Mouse (Mus musculus): ENCODE measurements around the gene Tpd52l2. TPM values are rescaled to one million over a fixed set of nuclear protein-coding genes. Genes with fewer than 3 reads are reported as not detected.

The Tpd52l2 gene
- polyA plus RNA-seq (2012; rRNA removed; ENCODE audit: low replicate concordance), result 66.8 and 68.3 TPM in 2 replicates

GRCm38 (mm10) chr2:181496831-181497547, at the start of gene Tpd52l2:
Gene Tpd52l2, plus strand, starts transcription at chr2:181497142.

DNA sequence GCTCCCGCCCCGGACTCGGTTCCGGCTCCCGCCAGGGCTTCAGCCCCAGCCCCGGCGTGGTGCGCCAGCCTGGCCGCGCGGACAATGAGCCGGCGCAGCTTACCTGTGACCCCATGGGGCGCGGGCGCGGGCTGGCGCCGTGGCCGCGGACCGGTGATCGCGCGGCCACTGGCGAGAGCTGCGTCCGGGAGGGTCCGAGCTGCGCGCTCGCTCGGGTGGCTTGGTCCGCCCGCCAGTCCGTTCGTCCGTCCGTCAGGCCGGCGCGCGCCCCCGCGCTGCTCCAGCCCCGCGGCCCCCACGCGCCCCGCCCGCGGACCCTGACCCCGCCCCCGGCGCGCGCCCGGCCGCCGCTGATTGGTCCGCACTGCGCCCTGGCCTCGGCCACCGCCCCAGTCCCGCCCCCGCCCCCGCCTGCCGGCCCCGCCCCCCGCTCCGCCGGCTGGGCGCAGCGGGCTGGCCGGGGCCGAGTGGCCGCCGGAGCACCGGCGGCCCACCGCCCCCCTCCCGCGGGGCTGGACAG, 37.7 kb upstream of the Tpd52l2 start, which contains the start of gene Zbtb46:
TSS of gene Zbtb46 (minus strand) at position 274 of the 520 bp plus-strand sequence.

DNA sequence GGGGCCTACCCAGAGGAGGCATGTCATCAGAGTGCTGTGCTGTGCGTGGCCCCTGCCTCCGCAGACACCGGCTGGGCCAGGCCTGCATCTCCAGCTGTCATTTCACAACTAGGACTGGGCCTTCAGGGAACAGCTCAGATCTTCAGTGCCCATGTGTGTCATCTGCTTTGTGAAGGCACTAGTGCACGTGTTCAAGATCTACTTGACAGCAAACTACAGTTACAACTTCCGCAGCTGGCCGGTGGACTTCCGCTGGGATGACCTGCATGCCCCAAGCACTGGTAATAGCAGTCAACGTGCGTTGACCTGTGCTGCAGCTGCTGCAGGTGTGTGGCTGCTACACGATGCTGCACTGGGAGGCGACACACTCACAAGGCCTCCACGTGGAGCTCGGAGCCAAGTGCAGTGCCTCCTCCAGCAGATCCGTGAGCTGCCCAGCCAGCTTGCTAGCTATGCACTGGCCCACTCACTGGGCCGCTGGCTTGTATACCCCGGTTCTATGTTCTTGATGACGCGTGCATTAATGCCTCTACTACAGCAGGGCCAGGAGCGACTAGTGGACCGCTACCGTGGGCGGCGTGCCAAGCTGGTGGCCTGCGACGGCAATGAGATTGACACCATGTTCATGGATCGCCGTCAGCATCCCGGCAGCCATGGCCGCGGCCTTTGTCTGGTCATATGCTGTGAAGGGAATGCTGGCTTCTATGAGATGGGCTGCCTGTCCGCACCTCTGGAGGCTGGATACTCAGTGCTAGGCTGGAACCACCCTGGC, 3.6 kb upstream of the Tpd52l2 start, which contains the start of gene Abhd16b:
TSS of gene Abhd16b (plus strand) at position 51 of the 772 bp plus-strand sequence.

GRCm38 (mm10) chr2:181520118-181520935, 23.4 kb downstream of the Tpd52l2 start, which contains the start of gene Dnajc5:
Gene Dnajc5, plus strand, starts transcription at chr2:181520485.

Other genes starting within 250 kb of the Tpd52l2 start
- 15.7 and 22.0 TPM in 2 replicates for gene Gmeb2, start 209.1 kb upstream of the Tpd52l2 start, polyA plus RNA-seq (2012; rRNA removed; ENCODE audit: low replicate concordance)
- 0.21 and 0.95 TPM in 2 replicates for gene Stmn3, start 182.6 kb upstream of the Tpd52l2 start, polyA plus RNA-seq (2012; rRNA removed; ENCODE audit: low replicate concordance)
- gene Rtel1, start 177.4 kb upstream of the Tpd52l2 start, polyA plus RNA-seq (2012; rRNA removed; ENCODE audit: low replicate concordance), result 48.1 and 81.8 TPM in 2 replicates
- 34.1 and 66.0 TPM in 2 replicates for gene Zgpat, start 132.2 kb upstream of the Tpd52l2 start, polyA plus RNA-seq (2012; rRNA removed; ENCODE audit: low replicate concordance)
- gene Arfrp1, start 131.7 kb upstream of the Tpd52l2 start, polyA plus RNA-seq (2012; rRNA removed; ENCODE audit: low replicate concordance), result 40.8 and 63.9 TPM in 2 replicates
- 42.7 and 88.5 TPM in 2 replicates for gene Lime1, start 117.1 kb upstream of the Tpd52l2 start, polyA plus RNA-seq (2012; rRNA removed; ENCODE audit: low replicate concordance)
- gene Zbtb46, start 37.7 kb upstream of the Tpd52l2 start, polyA plus RNA-seq (2012; rRNA removed; ENCODE audit: low replicate concordance), result 15.9 and 17.4 TPM in 2 replicates
- 0.09 TPM in 1 of 2 replicates, not detected in the other for gene Abhd16b, start 3.9 kb upstream of the Tpd52l2 start, polyA plus RNA-seq (2012; rRNA removed; ENCODE audit: low replicate concordance)
- gene Dnajc5, start 23.3 kb downstream of the Tpd52l2 start, polyA plus RNA-seq (2012; rRNA removed; ENCODE audit: low replicate concordance), result 84.6 and 85.6 TPM in 2 replicates
- gene Uckl1, start 87.8 kb downstream of the Tpd52l2 start, polyA plus RNA-seq (2012; rRNA removed; ENCODE audit: low replicate concordance), result 127 and 167 TPM in 2 replicates
- gene Prpf6, start 94.7 kb downstream of the Tpd52l2 start, polyA plus RNA-seq (2012; rRNA removed; ENCODE audit: low replicate concordance), result 19.6 and 30.6 TPM in 2 replicates
- gene Zfp512b, start 95.7 kb downstream of the Tpd52l2 start, polyA plus RNA-seq (2012; rRNA removed; ENCODE audit: low replicate concordance), result 43.7 and 126 TPM in 2 replicates
- gene Samd10, start 102.1 kb downstream of the Tpd52l2 start, polyA plus RNA-seq (2012; rRNA removed; ENCODE audit: low replicate concordance), result 5.7 and 18.6 TPM in 2 replicates
- 0.18 TPM in 1 of 2 replicates, not detected in the other for gene Gm29797, start 159.9 kb downstream of the Tpd52l2 start, polyA plus RNA-seq (2012; rRNA removed; ENCODE audit: low replicate concordance)
- gene Sox18, start 174.5 kb downstream of the Tpd52l2 start, polyA plus RNA-seq (2012; rRNA removed; ENCODE audit: low replicate concordance), result 119 and 168 TPM in 2 replicates
- gene Tcea2, start 183.2 kb downstream of the Tpd52l2 start, polyA plus RNA-seq (2012; rRNA removed; ENCODE audit: low replicate concordance), result 14.7 and 37.5 TPM in 2 replicates
- 110 and 123 TPM in 2 replicates for gene Rgs19, start 196.8 kb downstream of the Tpd52l2 start, polyA plus RNA-seq (2012; rRNA removed; ENCODE audit: low replicate concordance)
- gene Lkaaear1, start 201.3 kb downstream of the Tpd52l2 start, polyA plus RNA-seq (2012; rRNA removed; ENCODE audit: low replicate concordance), result not detected in 2 replicates
- gene Oprl1, start 217.9 kb downstream of the Tpd52l2 start, polyA plus RNA-seq (2012; rRNA removed; ENCODE audit: low replicate concordance), result 0.21 and 0.55 TPM in 2 replicates

All from subcutaneous adipose tissue, adult 2 months (tissue).